Mouse (Mus musculus) cortical plate, adult 2 months (tissue): ENCODE results near the gene Vwf.

Source experiments
- CTCF ChIP-seq: fragments of 200-500 bp; IDR thresholded peaks from 2 replicates; pipeline ENCODE4 v1.5.1; 2011; ENCODE audit warnings: mild to moderate bottlenecking, control low read depth, low read length; ENCODE audit not compliant: insufficient read depth; ENCODE audit errors: extremely low read depth
- POLR2A ChIP-seq: fragments of 200-500 bp; IDR thresholded peaks from 2 replicates; pipeline ENCODE4 v1.6.1; 2011; ENCODE audit warnings: mild to moderate bottlenecking, low read length, control low read depth; ENCODE audit not compliant: insufficient read depth; ENCODE audit errors: extremely low read depth

DNA sequence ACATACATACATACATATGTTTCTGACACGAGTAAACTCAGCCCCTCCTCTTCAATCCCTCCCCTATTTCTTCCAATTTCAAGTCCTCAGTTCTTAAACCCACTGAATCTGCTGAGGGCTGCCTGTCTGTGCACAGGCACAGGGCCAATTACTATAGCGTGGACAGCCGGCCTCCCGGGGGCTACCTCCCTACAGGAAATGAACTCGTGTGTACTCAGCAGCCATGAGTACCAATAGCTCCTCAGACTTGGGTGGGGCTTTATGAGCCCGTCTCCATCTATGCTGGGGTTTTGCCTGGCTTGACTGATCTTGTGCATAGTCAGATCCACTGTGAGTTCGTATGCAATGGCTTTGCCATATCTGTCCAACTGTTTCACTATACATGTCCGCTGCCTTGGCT is 7.2 kb upstream of the Vwf start:
- TF ChIP-seq CTCF (no peak), POLR2A (no peak)
